Mouse (Mus musculus) 3T3-L1 (cell line): ENCODE measurements around the gene Osbpl5.
"Not testable (repeated sequence)": the region's sequence is repeated elsewhere in the genome, so short reads cannot be mapped to it uniquely, and the experiment has no call there.

Experiments used
- DNase-seq: peaks from one replicate; pipeline ENCODE4 v3.0.0-alpha.2; 2015; ENCODE audit warnings: low read depth, low spot score

Osbpl5 gene

DNA sequence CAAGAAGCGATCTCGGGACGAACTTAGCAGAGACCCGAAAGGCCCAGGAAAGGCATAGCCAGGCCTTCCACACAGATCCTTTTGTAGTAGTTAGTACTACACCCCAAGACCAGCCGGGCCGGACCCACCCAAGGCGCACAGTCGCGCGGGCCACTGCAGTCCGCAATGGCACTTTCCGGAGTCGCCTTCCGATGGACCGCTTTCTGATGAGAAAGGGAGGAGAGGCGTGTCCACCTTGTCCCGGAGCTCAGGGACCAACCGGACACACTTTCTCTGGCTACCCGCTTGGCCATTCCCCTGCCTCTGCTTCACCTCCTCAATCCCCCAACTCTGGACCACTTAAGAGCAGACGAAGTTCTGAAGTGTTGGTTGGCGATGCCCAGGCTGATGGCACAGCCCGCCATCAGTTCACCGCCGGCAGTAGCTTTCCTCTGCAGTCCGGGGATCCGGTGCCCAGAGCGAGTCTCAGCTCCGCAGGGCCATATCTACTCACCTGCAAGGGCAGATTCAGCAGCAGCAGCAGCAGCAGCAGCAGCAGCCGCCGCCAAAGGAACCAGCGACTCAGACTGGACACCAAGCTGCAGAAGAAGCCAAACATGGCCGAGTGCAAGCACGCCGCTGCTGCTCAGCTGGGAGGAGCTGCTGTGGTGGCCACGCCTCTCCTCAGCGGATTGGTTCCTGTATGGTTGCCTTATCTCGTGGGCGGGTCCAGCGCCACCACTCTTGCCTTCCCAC lies 107.6 kb downstream of the Osbpl5 start, which contains the start of gene Tnfrsf22:
Tnfrsf22 (minus strand) TSS at position 628 of the 735 bp plus-strand sequence.
- peak; percentile 92 for DNase-seq

DNA sequence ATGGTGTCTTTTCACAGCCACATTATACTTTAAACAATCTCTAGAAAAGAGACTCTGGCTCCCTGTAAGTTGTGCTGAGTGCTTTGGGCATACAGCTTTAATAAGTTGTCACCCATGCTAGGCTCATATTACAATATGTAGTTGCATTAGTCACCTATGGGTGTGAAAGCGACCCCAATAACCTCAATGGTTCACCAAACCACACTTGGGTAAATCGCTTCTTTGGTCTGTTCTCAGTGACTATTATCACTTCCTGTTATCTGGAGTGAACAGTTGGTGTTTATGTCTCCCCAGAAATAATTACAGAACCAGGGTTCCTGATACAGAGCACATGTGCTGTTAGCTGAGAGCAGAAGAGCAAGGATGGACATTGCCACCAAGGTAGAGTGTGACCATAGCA lies 112.8 kb downstream of the Osbpl5 start:
- not testable (repeated sequence) for DNase-seq
